In genomic region chr5:74194841-74195613, GRCm38 (mm10) we compare ENCODE assay signal across 8 mouse cellular contexts. TPM values are rescaled to one million over a fixed set of nuclear protein-coding genes. Genes with fewer than 3 reads are reported as not detected.
DNase-seq lines count a peak whose midpoint lies in the region; ATAC-seq and TF ChIP-seq lines count a peak whose summit lies in the region.

Gene Rasl11b, plus strand, starts transcription at chr5:74195286.

- peak within 1 kb of the TSS; percentile 88 for H3K9ac ChIP-seq in ES-E14 (ENCODE audit: insufficient read depth, low read depth, low read length, poor library complexity, severe bottlenecking)
- peak within 1 kb of the TSS; percentile 81 for H3K9ac ChIP-seq in forebrain, embryonic 14.5 days (ENCODE audit: low read length)
- peak within 1 kb of the TSS; percentile 71 for H3K9ac ChIP-seq in liver, embryonic 16.5 days (ENCODE audit: low read depth, low read length)
- H3K9ac ChIP-seq in neural tube, embryonic 15.5 days (replicated peaks): peak within 1 kb of the TSS; percentile 67

- peak within 1 kb of the TSS; percentile 92 for H3K4me3 ChIP-seq in ES-E14 (ENCODE audit: insufficient read depth in 1 of 2, low read depth in 1 of 2, low read length in 2 of 2, poor library complexity in 1 of 2, severe bottlenecking in 1 of 2)
- peak within 1 kb of the TSS; percentile 82 for H3K4me3 ChIP-seq in forebrain, embryonic 14.5 days (ENCODE audit: low read depth, low read length)
- peak within 1 kb of the TSS; percentile 68 for H3K4me3 ChIP-seq in liver, embryonic 16.5 days (ENCODE audit: low read depth, low read length)
- H3K4me3 ChIP-seq in neural tube, embryonic 15.5 days (replicated peaks): peak within 1 kb of the TSS; percentile 61

- H3K4me1 ChIP-seq in ES-E14 (ENCODE audit: control insufficient read depth in 2 of 2, insufficient read depth in 2 of 2, low read length in 2 of 2, poor library complexity in 1 of 2): peaks cover 0 to 6% of the 10 kb centered on the region in 2 experiments; a peak in 1 of 4 replicates
- peaks cover 19% of the 10 kb centered on the region; the same call in 1 of the 2 replicates for H3K4me1 ChIP-seq in forebrain, embryonic 14.5 days (ENCODE audit: control insufficient read depth, insufficient read depth, low read length)
- peaks cover 7% of the 10 kb centered on the region for H3K4me1 ChIP-seq in liver, embryonic 16.5 days (ENCODE audit: control insufficient read depth, low read depth, low read length)
- peaks cover 50% of the 10 kb centered on the region for H3K4me1 ChIP-seq in neural tube, embryonic 15.5 days

- WGBS in forebrain, embryonic 14.5 days: under 1% methylated on average over 73 of the region's 82 CpGs
- WGBS in large intestine, adult 2 months: 1% methylated on average over 82 of the region's 82 CpGs
- under 1% methylated on average over 79 of the region's 82 CpGs for WGBS in liver, embryonic 16.5 days (ENCODE audit: insufficient replicate concordance)
- WGBS in neural tube, embryonic 15.5 days: under 1% methylated on average over 82 of the region's 82 CpGs

- no peaks in the 10 kb centered on the region for H3K9me3 ChIP-seq in ES-E14 (ENCODE audit: control insufficient read depth, insufficient read depth, low read depth, low read length)
- no peaks in the 10 kb centered on the region for H3K9me3 ChIP-seq in forebrain, embryonic 14.5 days (replicated peaks; ENCODE audit: control insufficient read depth, low read length)
- H3K9me3 ChIP-seq in liver, embryonic 16.5 days (replicated peaks; ENCODE audit: control insufficient read depth, low read length): no peaks in the 10 kb centered on the region
- H3K9me3 ChIP-seq in neural tube, embryonic 15.5 days (replicated peaks): no peaks in the 10 kb centered on the region

- H3K27ac ChIP-seq in ES-E14 (ENCODE audit: insufficient read depth, low read depth, low read length, poor library complexity, severe bottlenecking): 0 out of 2 replicates have a peak within 1 kb of the TSS, but pooled peaks have one; percentile 8
- peak within 1 kb of the TSS; percentile 66; the same call in 1 of the 2 replicates for H3K27ac ChIP-seq in forebrain, embryonic 14.5 days (ENCODE audit: low read depth, low read length)
- H3K27ac ChIP-seq in liver, embryonic 16.5 days (ENCODE audit: low read length): no peak within 1 kb of the TSS
- H3K27ac ChIP-seq in neural tube, embryonic 15.5 days (replicated peaks): peak within 1 kb of the TSS; percentile 35

- DNase-seq in ES-E14 (ENCODE audit: low read depth, low spot score): peak; percentile 69
- DNase-seq in forebrain, embryonic 14.5 days (ENCODE audit: low spot score): peak; percentile 96
- DNase-seq in heart, postnatal 10 days: peak; percentile 97
- DNase-seq in large intestine, adult 2 months (ENCODE audit: low read depth, low spot score): peak; percentile 37
- peak; percentile 93 for DNase-seq in testis, postnatal 14 days (ENCODE audit: low spot score)

- peaks cover 21% of the 10 kb centered on the region for H3K36me3 ChIP-seq in ES-E14 (ENCODE audit: control insufficient read depth, insufficient read depth, low read length, poor library complexity, severe bottlenecking)
- H3K36me3 ChIP-seq in forebrain, embryonic 14.5 days (ENCODE audit: control insufficient read depth, insufficient read depth, low read length): peaks cover 12% of the 10 kb centered on the region; the same call in 1 of the 2 replicates
- H3K36me3 ChIP-seq in liver, embryonic 16.5 days (ENCODE audit: control insufficient read depth, insufficient read depth): no peaks in the 10 kb centered on the region
- no peaks in the 10 kb centered on the region for H3K36me3 ChIP-seq in neural tube, embryonic 15.5 days

- H3K4me2 ChIP-seq in forebrain, embryonic 14.5 days (ENCODE audit: low read length): peak within 1 kb of the TSS; percentile 75
- H3K4me2 ChIP-seq in liver, embryonic 16.5 days (ENCODE audit: low read depth, low read length): peak within 1 kb of the TSS; percentile 79
- peak within 1 kb of the TSS; percentile 99 for H3K4me2 ChIP-seq in neural tube, embryonic 15.5 days

- peak; percentile 93 for ATAC-seq in cerebellum, adult (ENCODE audit: insufficient number of reproducible peaks, low FRiP score, low TSS enrichment)
- ATAC-seq in forebrain, embryonic 14.5 days: peak; percentile 97
- ATAC-seq in liver, embryonic 16.5 days (ENCODE audit: low read depth): peak; percentile 93
- peak; percentile 97 for ATAC-seq in neural tube, embryonic 15.5 days (ENCODE audit: low FRiP score)

- no peaks in the 10 kb centered on the region for H3K27me3 ChIP-seq in forebrain, embryonic 14.5 days (replicated peaks; ENCODE audit: control insufficient read depth, insufficient read depth, low read length)
- H3K27me3 ChIP-seq in liver, embryonic 16.5 days (ENCODE audit: control insufficient read depth, insufficient read depth, low read depth, low read length): peaks cover 18% of the 10 kb centered on the region
- H3K27me3 ChIP-seq in neural tube, embryonic 15.5 days (replicated peaks): no peaks in the 10 kb centered on the region

- in situ Hi-C loops in ES-E14 (cut with MboI; ENCODE audit: low sequenced_read_pairs in 2 of 2, unreplicated experiment in 2 of 2): no loop called here

- intact Hi-C loops in heart, postnatal 10 days (cut with DNase I): loop anchor here (5.0 to 10.0 kb wide), 4 partner anchors 48 to 510 kb away; no protein-coding TSS in a partner anchor

TF ChIP-seq in ES-E14, 5 proteins besides CTCF, POLR2A, EP300 and RAD21:
- TF ChIP-seq MAFK (IDR thresholded peaks at IDR 0.05; ENCODE audit: insufficient read depth, low read depth, low read length) (no peak), CHD2 (IDR thresholded peaks at IDR 0.05; ENCODE audit: low read depth, low read length) (no peak), HCFC1 (IDR thresholded peaks at IDR 0.05; ENCODE audit: borderline replicate concordance, insufficient read depth, low read length) (peak; percentile 25; the same call in 1 of the 2 replicates)

RNA-seq across cellular contexts. Expression of gene Rasl11b, which starts in this region (rescaled TPM):
- total RNA-seq in ES-E14 (2012; rRNA removed): 5.4 and 6.8 TPM in 2 replicates
- polyA plus RNA-seq in forebrain, embryonic 14.5 days (2014; fragmentation: Nextera tagmentation; extraction: Ambion mirVana): 26.6 and 27.4 TPM in 2 replicates
- 10 to 100 TPM; 46.0 to 59.9 TPM for total RNA-seq in heart, postnatal 10 days (2021)
- polyA plus RNA-seq in large intestine, adult 2 months (2012; rRNA removed): 7.3 and 7.9 TPM in 2 replicates
- polyA plus RNA-seq in liver, embryonic 16.5 days (2015; fragmentation: Nextera tagmentation; extraction: Ambion mirVana): 3.8 and 4.7 TPM in 2 replicates
- polyA plus RNA-seq in neural tube, embryonic 15.5 days (2015; fragmentation: Nextera tagmentation; extraction: Ambion mirVana): 16.5 and 17.4 TPM in 2 replicates

Comparison
In these comparisons a context has a peak if more than half of its experiments do, and no peak if none do; other contexts are left out.
1. DNase-seq: peak in every context shown above with its lines; median percentile 97 in heart, postnatal 10 days; 96 in forebrain, embryonic 14.5 days; 93 in testis, postnatal 14 days; 69 in ES-E14; 37 in large intestine, adult 2 months.